Comparison of ENCODE assay signal across 20 mouse cellular contexts in genomic region chr7:64704060-64704595, GRCm38 (mm10).
DNase-seq lines count a peak whose midpoint lies in the region; ATAC-seq and TF ChIP-seq lines count a peak whose summit lies in the region.
"Had no signal": no experiment of that assay in that cellular context is flagged by ENCODE, and none has a peak within 500 bp of the region (broad histone marks: within the 10 kb centered on the region; RNA-seq: fewer than 3 reads in every experiment).

No protein-coding gene starts in this region.

- no peaks in the 10 kb centered on the region for H3K9me3 ChIP-seq in forebrain, embryonic 13.5 days (replicated peaks)
- no peaks in the 10 kb centered on the region for H3K9me3 ChIP-seq in forebrain, embryonic 12.5 days
- no peaks in the 10 kb centered on the region for H3K9me3 ChIP-seq in lung, embryonic 14.5 days (ENCODE audit: low read depth, low read length)
- H3K9me3 ChIP-seq in limb, embryonic 14.5 days (ENCODE audit: control insufficient read depth, low read length), result no peaks in the 10 kb centered on the region
- H3K9me3 ChIP-seq: embryonic facial prominence, embryonic 15.5 days; limb, embryonic 13.5 days; midbrain, embryonic 10.5 days; neural tube, embryonic 15.5 days had no signal

- WGBS in forebrain, embryonic 13.5 days, result 78% methylated on average over 5 of the region's 5 CpGs
- WGBS in forebrain, embryonic 12.5 days, result 82% methylated on average over 5 of the region's 5 CpGs
- WGBS in lung, embryonic 14.5 days, result 54% methylated on average over 5 of the region's 5 CpGs
- 58% methylated on average over 5 of the region's 5 CpGs for WGBS in lung, adult 2 months
- WGBS in limb, embryonic 14.5 days, result 68% methylated on average over 5 of the region's 5 CpGs

- peaks cover 11% of the 10 kb centered on the region for H3K4me1 ChIP-seq in forebrain, embryonic 13.5 days
- peaks cover 5% of the 10 kb centered on the region for H3K4me1 ChIP-seq in forebrain, embryonic 12.5 days
- no peaks in the 10 kb centered on the region for H3K4me1 ChIP-seq in lung, embryonic 14.5 days (ENCODE audit: insufficient read depth)
- no peaks in the 10 kb centered on the region for H3K4me1 ChIP-seq in lung, adult 2 months (ENCODE audit: control insufficient read depth, insufficient read depth, low read length)
- no peaks in the 10 kb centered on the region for H3K4me1 ChIP-seq in limb, embryonic 14.5 days (ENCODE audit: control insufficient read depth, insufficient read depth, low read length)
- H3K4me1 ChIP-seq: embryonic facial prominence, embryonic 15.5 days; limb, embryonic 13.5 days; liver, embryonic 15.5 days had no signal

- H3K4me2 ChIP-seq in forebrain, embryonic 13.5 days, result no peak overlapping the region
- no peak overlapping the region for H3K4me2 ChIP-seq in forebrain, embryonic 12.5 days
- H3K4me2 ChIP-seq in lung, embryonic 14.5 days, result no peak overlapping the region
- no peak overlapping the region for H3K4me2 ChIP-seq in limb, embryonic 14.5 days (replicated peaks; ENCODE audit: low read depth, low read length, severe bottlenecking)
- H3K4me2 ChIP-seq: embryonic facial prominence, embryonic 15.5 days; limb, embryonic 13.5 days; liver, embryonic 15.5 days; neural tube, embryonic 15.5 days had no signal

- peak; percentile 61 for DNase-seq in lung, embryonic 14.5 days
- DNase-seq in lung, adult 2 months, result no peak
- DNase-seq in embryo, embryonic 10.5 days (ENCODE audit: low spot score), result peak; percentile 32
- DNase-seq in limb, embryonic 14.5 days (ENCODE audit: low spot score), result peak; percentile 31
- no peak for DNase-seq in urinary bladder, postnatal 25 days (ENCODE audit: low spot score)
- DNase-seq: cerebellum, adult 11-12 months; cerebellum, postnatal 36 days; heart, postnatal 4 days; kidney, postnatal 14 days; lung, postnatal 36 days had no signal

- H3K4me3 ChIP-seq in forebrain, embryonic 13.5 days, result no peak overlapping the region
- H3K4me3 ChIP-seq in forebrain, embryonic 12.5 days (replicated peaks), result no peak overlapping the region
- H3K4me3 ChIP-seq in lung, embryonic 14.5 days (ENCODE audit: low read depth, low read length), result no peak overlapping the region
- no peak overlapping the region for H3K4me3 ChIP-seq in lung, adult 2 months (replicated peaks; ENCODE audit: extremely low read depth, low read depth, low read length)
- no peak overlapping the region for H3K4me3 ChIP-seq in limb, embryonic 14.5 days (replicated peaks; ENCODE audit: low read length)
- H3K4me3 ChIP-seq: embryonic facial prominence, embryonic 15.5 days; left cerebral cortex, adult 2 months; limb, embryonic 13.5 days; liver, embryonic 15.5 days; midbrain, embryonic 10.5 days; neural tube, embryonic 15.5 days had no signal

- no peak for TF ChIP-seq POLR2A in lung, adult 2 months (IDR thresholded peaks at IDR 0.05; ENCODE audit: borderline replicate concordance, extremely low read depth, low read depth, low read length)
- TF ChIP-seq POLR2A in limb, embryonic 14.5 days (IDR thresholded peaks at IDR 0.05; ENCODE audit: borderline replicate concordance, extremely low read depth, insufficient read depth, insufficient read length), result no peak

- H3K9ac ChIP-seq in forebrain, embryonic 13.5 days, result no peak overlapping the region
- H3K9ac ChIP-seq in forebrain, embryonic 12.5 days, result no peak overlapping the region
- H3K9ac ChIP-seq in lung, embryonic 14.5 days, result no peak overlapping the region
- no peak overlapping the region for H3K9ac ChIP-seq in limb, embryonic 14.5 days (ENCODE audit: low read depth, low read length, severe bottlenecking)
- H3K9ac ChIP-seq: embryonic facial prominence, embryonic 15.5 days; limb, embryonic 13.5 days; liver, embryonic 15.5 days; neural tube, embryonic 15.5 days had no signal

- no peak overlapping the region for H3K27ac ChIP-seq in forebrain, embryonic 13.5 days
- no peak overlapping the region for H3K27ac ChIP-seq in forebrain, embryonic 12.5 days
- no peak overlapping the region for H3K27ac ChIP-seq in lung, embryonic 14.5 days (ENCODE audit: low read depth)
- no peak overlapping the region for H3K27ac ChIP-seq in limb, embryonic 14.5 days (replicated peaks; ENCODE audit: low read depth, low read length)
- H3K27ac ChIP-seq: embryonic facial prominence, embryonic 15.5 days; left cerebral cortex, adult 2 months; limb, embryonic 13.5 days; liver, embryonic 15.5 days; midbrain, embryonic 10.5 days; neural tube, embryonic 15.5 days had no signal

- H3K27me3 ChIP-seq in forebrain, embryonic 13.5 days, result no peaks in the 10 kb centered on the region
- no peaks in the 10 kb centered on the region for H3K27me3 ChIP-seq in forebrain, embryonic 12.5 days
- no peaks in the 10 kb centered on the region for H3K27me3 ChIP-seq in lung, embryonic 14.5 days (ENCODE audit: insufficient read depth, low read length)
- H3K27me3 ChIP-seq in limb, embryonic 14.5 days (ENCODE audit: control insufficient read depth, insufficient read depth, low read length), result no peaks in the 10 kb centered on the region
- H3K27me3 ChIP-seq: embryonic facial prominence, embryonic 15.5 days; limb, embryonic 13.5 days; liver, embryonic 15.5 days; neural tube, embryonic 15.5 days had no signal

- no peak for TF ChIP-seq CTCF in lung, embryonic 14.5 days (IDR thresholded peaks at IDR 0.05; ENCODE audit: low read depth)
- TF ChIP-seq CTCF in lung, adult 2 months (IDR thresholded peaks at IDR 0.05; ENCODE audit: insufficient read depth, low read length), result no peak

- ATAC-seq in forebrain, embryonic 13.5 days, result peak; percentile 36; the same call in 1 of the 2 replicates
- ATAC-seq in forebrain, embryonic 12.5 days (ENCODE audit: low FRiP score), result no peak
- no peak for ATAC-seq in lung, embryonic 14.5 days (ENCODE audit: insufficient read depth)
- no peak for ATAC-seq in limb, embryonic 14.5 days (ENCODE audit: low FRiP score, low read depth)
- ATAC-seq in erythroblast, adult 5-6 weeks (replicated peaks; ENCODE audit: low FRiP score, poor library complexity, severe bottlenecking), result no peak
- ATAC-seq: forebrain, embryonic 16.5 days had no signal

- H3K36me3 ChIP-seq in forebrain, embryonic 13.5 days (ENCODE audit: poor library complexity, severe bottlenecking), result no peaks in the 10 kb centered on the region
- 0 out of 2 replicates have a peak, but pooled peaks cover 2% of the 10 kb centered on the region for H3K36me3 ChIP-seq in forebrain, embryonic 12.5 days (replicated peaks)
- no peaks in the 10 kb centered on the region for H3K36me3 ChIP-seq in lung, embryonic 14.5 days (ENCODE audit: insufficient read depth)
- H3K36me3 ChIP-seq in limb, embryonic 14.5 days (ENCODE audit: control insufficient read depth, insufficient read depth, low read length), result no peaks in the 10 kb centered on the region
- H3K36me3 ChIP-seq: embryonic facial prominence, embryonic 15.5 days; limb, embryonic 13.5 days; liver, embryonic 15.5 days; midbrain, embryonic 10.5 days; neural tube, embryonic 15.5 days had no signal

Comparison
In these comparisons a context has a peak if more than half of its experiments do, and no peak if none do; other contexts are left out.
1. DNase-seq: peak in lung, embryonic 14.5 days (single experiment), embryo, embryonic 10.5 days (single experiment) and limb, embryonic 14.5 days (single experiment); none in lung, adult 2 months (single experiment) and urinary bladder, postnatal 25 days (single experiment).